In genomic region chr1:133887044-133887443, GRCm38 (mm10) we compare ENCODE assay signal across 8 mouse cellular contexts. TPM values are rescaled to one million over a fixed set of nuclear protein-coding genes. Genes with fewer than 3 reads are reported as not detected.
DNase-seq lines count a peak whose midpoint lies in the region; ATAC-seq and TF ChIP-seq lines count a peak whose summit lies in the region.

No protein-coding gene starts in this region.

- DNase-seq in forebrain, embryonic 10.5 days (ENCODE audit: extremely low spot score, low spot score): no peak
- DNase-seq in layer of hippocampus, adult 9-11 months: peak; percentile 75
- DNase-seq in gastrocnemius, postnatal 25 days: no peak
- no peak for DNase-seq in adrenal gland, adult 2 months
- DNase-seq in kidney, postnatal 25 days: no peak

- no peak overlapping the region for H3K27ac ChIP-seq in intestine, embryonic 15.5 days
- H3K27ac ChIP-seq in intestine, postnatal 0 days (ENCODE audit: low read depth, low read length): no peak overlapping the region
- peak overlapping the region; percentile 66 for H3K27ac ChIP-seq in forebrain, embryonic 10.5 days
- peak overlapping the region; percentile 44; the same call in 1 of the 2 replicates for H3K27ac ChIP-seq in midbrain, embryonic 13.5 days

- no peaks in the 10 kb centered on the region for H3K36me3 ChIP-seq in intestine, embryonic 15.5 days
- no peaks in the 10 kb centered on the region for H3K36me3 ChIP-seq in intestine, postnatal 0 days (ENCODE audit: control insufficient read depth, insufficient read depth)
- no peaks in the 10 kb centered on the region for H3K36me3 ChIP-seq in forebrain, embryonic 10.5 days (replicated peaks)
- no peaks in the 10 kb centered on the region for H3K36me3 ChIP-seq in midbrain, embryonic 13.5 days

- peak overlapping the region; percentile 26; the same call in 1 of the 2 replicates for H3K9ac ChIP-seq in intestine, embryonic 15.5 days
- no peak overlapping the region for H3K9ac ChIP-seq in intestine, postnatal 0 days (ENCODE audit: low read depth, low read length)
- no peak overlapping the region; the same call in 1 of the 2 replicates for H3K9ac ChIP-seq in midbrain, embryonic 13.5 days (replicated peaks)

- ATAC-seq in intestine, embryonic 15.5 days: no peak
- no peak for ATAC-seq in intestine, postnatal 0 days
- ATAC-seq in midbrain, embryonic 13.5 days: peak; percentile 38; the same call in 1 of the 2 replicates

- H3K4me1 ChIP-seq in intestine, embryonic 15.5 days (replicated peaks): peaks cover 61% of the 10 kb centered on the region
- peaks cover 27% of the 10 kb centered on the region for H3K4me1 ChIP-seq in intestine, postnatal 0 days (replicated peaks; ENCODE audit: control insufficient read depth, insufficient read depth, low read length)
- H3K4me1 ChIP-seq in forebrain, embryonic 10.5 days: peaks cover 71% of the 10 kb centered on the region
- H3K4me1 ChIP-seq in midbrain, embryonic 13.5 days (replicated peaks): peaks cover 72% of the 10 kb centered on the region

- TF ChIP-seq CTCF in intestine, postnatal 0 days (IDR thresholded peaks at IDR 0.05; ENCODE audit: low read depth): no peak

- no peak overlapping the region for H3K4me3 ChIP-seq in intestine, embryonic 15.5 days (replicated peaks)
- no peak overlapping the region for H3K4me3 ChIP-seq in intestine, postnatal 0 days (ENCODE audit: low read depth, low read length)
- H3K4me3 ChIP-seq in forebrain, embryonic 10.5 days: peak overlapping the region; percentile 24; the same call in 1 of the 2 replicates
- no peak overlapping the region; the same call in 1 of the 2 replicates for H3K4me3 ChIP-seq in midbrain, embryonic 13.5 days (replicated peaks)

- 7% methylated on average over 8 of the region's 8 CpGs for WGBS in intestine, embryonic 15.5 days
- 11% methylated on average over 8 of the region's 8 CpGs for WGBS in intestine, postnatal 0 days
- WGBS in forebrain, embryonic 10.5 days: 5% methylated on average over 8 of the region's 8 CpGs
- 2% methylated on average over 8 of the region's 8 CpGs for WGBS in midbrain, embryonic 13.5 days

- no peaks in the 10 kb centered on the region for H3K9me3 ChIP-seq in intestine, embryonic 15.5 days
- no peaks in the 10 kb centered on the region for H3K9me3 ChIP-seq in intestine, postnatal 0 days (ENCODE audit: control insufficient read depth)
- no peaks in the 10 kb centered on the region for H3K9me3 ChIP-seq in forebrain, embryonic 10.5 days
- H3K9me3 ChIP-seq in midbrain, embryonic 13.5 days: no peaks in the 10 kb centered on the region

- H3K27me3 ChIP-seq in intestine, embryonic 15.5 days (replicated peaks): no peaks in the 10 kb centered on the region
- no peaks in the 10 kb centered on the region for H3K27me3 ChIP-seq in intestine, postnatal 0 days (replicated peaks; ENCODE audit: control insufficient read depth, insufficient read depth, low read length)
- peaks cover 68% of the 10 kb centered on the region for H3K27me3 ChIP-seq in forebrain, embryonic 10.5 days (ENCODE audit: poor library complexity, severe bottlenecking)
- H3K27me3 ChIP-seq in midbrain, embryonic 13.5 days: peaks cover 13% of the 10 kb centered on the region; the same call in 1 of the 2 replicates

- H3K4me2 ChIP-seq in intestine, embryonic 15.5 days (replicated peaks): peak overlapping the region; percentile 20; the same call in 1 of the 2 replicates
- no peak overlapping the region; the same call in 1 of the 2 replicates for H3K4me2 ChIP-seq in intestine, postnatal 0 days (replicated peaks; ENCODE audit: low read depth)
- H3K4me2 ChIP-seq in midbrain, embryonic 13.5 days (replicated peaks): peak overlapping the region; percentile 38

RNA-seq across cellular contexts. Expression of gene Optc, which starts 20.8 kb away (rescaled TPM):
- 1.2 TPM in 2 replicates for polyA plus RNA-seq in intestine, embryonic 15.5 days (2015; fragmentation: Nextera tagmentation; extraction: Ambion mirVana)
- polyA plus RNA-seq in intestine, postnatal 0 days (2015; fragmentation: Nextera tagmentation; extraction: Ambion mirVana): 0.82 and 0.94 TPM in 2 replicates
- 1.2 and 2.3 TPM in 2 replicates for polyA plus RNA-seq in forebrain, embryonic 10.5 days (2016; fragmentation: Nextera tagmentation; extraction: Ambion mirVana)
- polyA plus RNA-seq in midbrain, embryonic 13.5 days (2015; fragmentation: Nextera tagmentation; extraction: Ambion mirVana): 4.0 and 4.9 TPM in 2 replicates
- total RNA-seq in gastrocnemius, postnatal 25 days (2021): under 1 TPM in 1 of 2 experiments, not detected in 1; 0.75 TPM
- 1 to 10 TPM in 1 of 2 experiments, under 1 TPM in 1; 0.98 to 1.0 TPM for total RNA-seq in adrenal gland, adult 2 months (2021)
- 0.83 and 1.3 TPM in 2 replicates for polyA plus RNA-seq in adrenal gland, adult 2 months (2012; rRNA removed)

RNA-seq across cellular contexts. Expression of gene Prelp, which starts 34.2 kb away (rescaled TPM):
- polyA plus RNA-seq in intestine, embryonic 15.5 days (2015; fragmentation: Nextera tagmentation; extraction: Ambion mirVana): 2.3 and 2.8 TPM in 2 replicates
- polyA plus RNA-seq in intestine, postnatal 0 days (2015; fragmentation: Nextera tagmentation; extraction: Ambion mirVana): 3.3 and 4.1 TPM in 2 replicates
- polyA plus RNA-seq in forebrain, embryonic 10.5 days (2016; fragmentation: Nextera tagmentation; extraction: Ambion mirVana): 0.36 and 0.90 TPM in 2 replicates
- 4.4 and 6.5 TPM in 2 replicates for polyA plus RNA-seq in midbrain, embryonic 13.5 days (2015; fragmentation: Nextera tagmentation; extraction: Ambion mirVana)
- total RNA-seq in gastrocnemius, postnatal 25 days (2021): 10 to 100 TPM; 14.9 to 21.8 TPM
- total RNA-seq in adrenal gland, adult 2 months (2021): 10 to 100 TPM; 54.7 to 70.2 TPM
- 30.6 and 44.4 TPM in 2 replicates for polyA plus RNA-seq in adrenal gland, adult 2 months (2012; rRNA removed)

Comparison
In these comparisons a context has a peak if more than half of its experiments do, and no peak if none do; other contexts are left out.
1. H3K27ac ChIP-seq: peak in forebrain, embryonic 10.5 days (single experiment) and midbrain, embryonic 13.5 days (single experiment); none in intestine, embryonic 15.5 days (single experiment) and intestine, postnatal 0 days (single experiment).